Mouse (Mus musculus) kidney, adult 8-10 months (tissue): ENCODE data around the gene Slc39a11.
A peak's percentile ranks its signal among the peaks of the same experiment; 100 is the strongest.

ENCODE experiments used
- DNase-seq, 2 experiments: peaks; one replicate each; pipeline ENCODE4 v3.0.0; 2022

Slc39a11 gene

GRCm38 (mm10) chr11:113649353-113650210 is at the start of gene Slc39a11:
Gene Slc39a11 (minus strand): TSS chr11:113650079.
- peak in 1 of 2 experiments; percentile 56 for DNase-seq

- no peak for DNase-seq
Measured at GRCm38 (mm10) chr11:113699643-113700042, 49.8 kb upstream of the Slc39a11 start.

GRCm38 (mm10) chr11:113698013-113698545 is 48.2 kb upstream of the Slc39a11 start:
- peak; percentile 82 to 85 for DNase-seq

- no peak for DNase-seq
Measured at GRCm38 (mm10) chr11:113697571-113697970, 47.7 kb upstream of the Slc39a11 start.

GRCm38 (mm10) chr11:113691851-113692250 is 42.0 kb upstream of the Slc39a11 start:
- DNase-seq = no peak

GRCm38 (mm10) chr11:113691318-113691717 is 41.4 kb upstream of the Slc39a11 start:
- DNase-seq = peak; percentile 41 to 52

- no peak for DNase-seq
Measured at GRCm38 (mm10) chr11:113690506-113690905, 40.6 kb upstream of the Slc39a11 start.

- no peak for DNase-seq
Measured at GRCm38 (mm10) chr11:113687031-113687430, 37.2 kb upstream of the Slc39a11 start.

- DNase-seq = no peak
Measured at GRCm38 (mm10) chr11:113684707-113685426, 35.0 kb upstream of the Slc39a11 start.

GRCm38 (mm10) chr11:113683957-113684706 is 34.3 kb upstream of the Slc39a11 start, which contains the start of the genes Fam104a and D11Wsu47e:
Gene Fam104a (minus strand): TSS chr11:113684155.
Gene D11Wsu47e (plus strand): TSS chr11:113684412.
- peak; percentile 95 for DNase-seq

GRCm38 (mm10) chr11:113683627-113683956 is 33.7 kb upstream of the Slc39a11 start:
- no peak for DNase-seq

- peak; percentile 40 for DNase-seq
Measured at GRCm38 (mm10) chr11:113682897-113683626, 33.2 kb upstream of the Slc39a11 start.

- DNase-seq = no peak
Measured at GRCm38 (mm10) chr11:113681979-113682378, 32.1 kb upstream of the Slc39a11 start.

- no peak for DNase-seq
Measured at GRCm38 (mm10) chr11:113680954-113681353, 31.1 kb upstream of the Slc39a11 start.

GRCm38 (mm10) chr11:113678373-113678772 is 28.5 kb upstream of the Slc39a11 start:
- DNase-seq = peak; percentile 39 to 77

GRCm38 (mm10) chr11:113677378-113677777 is 27.5 kb upstream of the Slc39a11 start:
- DNase-seq = no peak

GRCm38 (mm10) chr11:113676847-113677246 is 27.0 kb upstream of the Slc39a11 start:
- DNase-seq = no peak

GRCm38 (mm10) chr11:113674595-113674994 is 24.7 kb upstream of the Slc39a11 start:
- no peak for DNase-seq

GRCm38 (mm10) chr11:113673614-113674013 is 23.7 kb upstream of the Slc39a11 start:
- no peak for DNase-seq

- no peak for DNase-seq
Measured at GRCm38 (mm10) chr11:113669711-113670110, 19.8 kb upstream of the Slc39a11 start.

GRCm38 (mm10) chr11:113668857-113669256 is 19.0 kb upstream of the Slc39a11 start:
- DNase-seq = no peak

GRCm38 (mm10) chr11:113667704-113668103 is 17.8 kb upstream of the Slc39a11 start:
- no peak for DNase-seq
